Mouse (Mus musculus): ENCODE measurements around the gene Klk13.

The Klk13 gene

DNA sequence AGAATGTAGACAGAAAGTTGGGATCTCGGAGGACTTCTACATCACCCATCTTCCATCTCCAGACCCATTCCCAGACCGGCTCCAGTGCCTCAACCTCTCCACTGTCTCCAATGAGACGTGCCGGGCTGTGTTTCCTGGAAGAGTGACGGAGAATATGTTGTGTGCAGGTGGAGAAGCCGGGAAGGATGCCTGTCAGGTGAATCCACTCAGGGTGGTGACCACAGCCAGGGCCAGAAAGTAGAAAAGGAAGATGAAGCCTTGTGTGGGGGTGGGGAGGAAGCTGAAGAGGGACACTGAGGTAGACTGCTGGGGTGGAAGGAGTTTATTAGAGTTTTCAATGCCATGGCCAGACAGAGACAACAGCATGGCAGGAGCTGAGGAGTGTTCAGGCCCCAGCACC is 59.5 kb downstream of the Klk13 start:
- DNase-seq (ENCODE audit: low spot score), result no peak

DNA sequence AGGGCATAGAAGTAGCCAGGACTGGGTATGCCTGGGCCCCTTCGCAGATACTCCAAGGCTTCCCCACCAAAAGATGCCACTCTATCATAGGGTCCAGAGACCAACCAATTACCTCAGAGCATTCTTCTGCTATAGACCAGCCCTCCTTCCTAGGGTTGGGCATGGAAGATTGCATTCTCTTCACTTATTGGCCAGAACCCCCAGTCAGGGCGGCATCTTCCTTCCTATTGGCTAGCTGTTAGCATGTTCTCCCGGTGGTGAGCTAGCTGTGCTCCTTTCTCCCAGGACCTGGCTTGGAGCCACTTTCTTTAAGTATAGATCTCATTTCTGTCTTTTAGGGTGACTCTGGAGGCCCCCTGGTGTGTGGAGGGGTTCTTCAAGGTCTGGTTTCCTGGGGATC is 60.5 kb downstream of the Klk13 start:
- no peak for DNase-seq (ENCODE audit: low spot score)

DNA sequence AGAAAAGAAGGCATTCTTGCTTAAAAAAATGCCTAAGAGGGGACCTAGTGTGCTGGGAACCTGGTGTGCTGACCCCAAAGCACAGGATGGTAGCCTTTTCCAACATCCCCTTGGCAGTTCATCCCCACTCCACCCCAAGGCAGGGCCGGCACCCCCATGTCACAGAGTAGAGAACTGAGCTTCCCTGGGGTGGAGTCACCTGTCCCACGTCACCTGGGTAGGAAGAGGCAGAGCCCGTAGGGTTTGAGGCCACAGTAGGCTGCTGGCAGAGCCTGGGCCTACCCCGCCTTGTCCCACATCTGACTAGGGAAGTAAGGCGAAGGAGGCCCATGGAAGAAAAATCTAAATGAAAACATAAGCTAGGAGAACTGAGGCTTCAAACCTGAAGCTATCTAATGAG is 62.0 kb downstream of the Klk13 start, which contains the start of gene Klk11:
Gene Klk11, plus strand, starts transcription at position 241 of the 400 bp plus-strand sequence.
- no peak for DNase-seq (ENCODE audit: low spot score)

DNA sequence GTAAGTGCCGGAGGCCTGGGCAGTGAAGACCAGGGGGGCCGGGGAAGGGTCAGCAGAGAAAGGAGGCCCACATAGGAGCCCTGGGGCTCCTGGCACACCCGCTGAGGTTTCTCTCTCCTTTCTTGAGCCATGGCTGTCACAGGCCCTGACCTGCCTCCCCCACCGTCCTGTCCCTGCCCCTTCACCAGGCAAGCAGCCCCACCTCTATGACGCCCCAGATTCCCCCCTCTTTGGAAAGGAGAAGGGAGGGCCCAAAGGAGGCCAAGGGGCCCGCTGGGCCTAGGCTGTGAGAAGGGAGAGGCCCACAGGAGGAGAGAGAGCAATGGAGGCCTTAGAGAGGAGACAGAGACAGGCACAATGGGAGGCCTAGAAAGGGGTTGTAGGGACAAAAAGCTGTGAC is 62.4 kb downstream of the Klk13 start:
- peak; percentile 25 for DNase-seq (ENCODE audit: low spot score)

DNA sequence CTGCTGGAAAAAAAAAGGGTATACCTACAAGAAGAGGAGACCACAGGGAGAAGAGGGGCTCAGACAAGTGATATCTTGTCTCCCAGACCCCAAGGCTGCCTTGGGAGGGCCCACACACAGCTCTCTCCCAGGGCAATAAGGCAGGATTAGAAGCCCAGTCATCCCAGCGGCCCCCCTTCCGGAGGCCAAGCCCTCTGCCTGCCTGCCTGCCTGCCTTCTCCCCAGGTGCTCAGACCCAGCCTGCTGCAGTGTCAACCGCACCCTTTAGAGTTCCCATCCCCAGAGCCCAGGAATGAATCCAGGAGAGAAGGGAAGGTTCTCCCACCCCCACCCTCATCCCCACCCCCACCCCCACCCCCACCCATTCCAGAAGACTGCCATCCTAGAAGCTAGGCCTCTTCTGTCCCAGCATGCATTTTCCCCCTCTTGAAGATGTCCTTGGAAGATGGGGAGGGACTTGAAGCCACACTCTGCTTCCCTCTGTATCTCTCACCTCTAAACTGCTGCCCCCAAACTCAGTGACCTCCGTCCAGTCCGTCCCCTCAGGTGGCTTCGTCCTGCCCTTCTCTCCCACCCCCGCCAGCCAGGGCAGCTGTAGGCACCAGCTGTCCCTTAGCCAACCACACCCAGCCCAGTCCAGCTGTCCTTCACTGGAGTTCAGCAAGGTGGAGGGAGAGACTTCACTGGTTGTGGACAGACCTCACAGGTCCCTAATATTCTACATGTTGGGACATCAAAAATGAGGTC is 63.1 kb downstream of the Klk13 start:
- DNase-seq (ENCODE audit: low spot score), result no peak

DNA sequence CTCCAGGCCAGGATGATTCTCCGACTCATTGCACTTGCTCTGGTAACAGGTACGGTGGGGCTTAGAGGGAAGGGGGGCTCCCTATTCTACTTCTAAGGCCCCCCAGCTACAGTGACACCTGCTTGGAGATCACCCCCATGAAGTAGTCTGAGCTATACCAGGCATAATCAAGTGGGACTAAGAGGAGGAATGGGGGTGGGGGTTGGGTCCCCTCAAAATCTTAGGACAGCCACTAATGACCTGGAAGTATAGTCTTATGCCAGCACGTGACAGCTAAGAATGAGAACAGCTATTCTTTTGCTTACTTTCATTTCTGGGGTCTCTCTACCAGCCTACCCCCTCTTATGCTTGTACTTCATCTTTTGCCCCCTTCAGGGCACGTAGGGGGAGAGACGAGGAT is 64.1 kb downstream of the Klk13 start:
- no peak for DNase-seq (ENCODE audit: low spot score)
